Mouse (Mus musculus) megakaryocyte, adult 5-6 weeks (primary cell): ENCODE measurements around the gene Fabp6. TPM values are rescaled to one million over a fixed set of nuclear protein-coding genes. Genes with fewer than 3 reads are reported as not detected.

Experiments
- ATAC-seq: 2 replicates; pipeline ENCODE4 v1.8.0; 2016; ENCODE audit warnings: mild to moderate bottlenecking, inconsistent platforms; ENCODE audit not compliant: poor library complexity, severe bottlenecking
- total RNA-seq, 2 experiments: library from RNA; stranded (forward) in 1 of 2; stranded (reverse) in 1 of 2; fragments of 153-499, 151-499 nt in 1 of 2; fragments of 221-1000, 200-1000 nt in 1 of 2; gene quantifications; 2 replicates each; pipeline versions ENCODE4 v1.2.3 to v1.2.4; 2015 to 2017

Fabp6 gene
- total RNA-seq, 2 experiments from 2014 or later = not detected

- ATAC-seq = no peak
Measured at GRCm38 (mm10) chr11:43548657-43549435, 52.5 kb downstream of the Fabp6 start.

DNA sequence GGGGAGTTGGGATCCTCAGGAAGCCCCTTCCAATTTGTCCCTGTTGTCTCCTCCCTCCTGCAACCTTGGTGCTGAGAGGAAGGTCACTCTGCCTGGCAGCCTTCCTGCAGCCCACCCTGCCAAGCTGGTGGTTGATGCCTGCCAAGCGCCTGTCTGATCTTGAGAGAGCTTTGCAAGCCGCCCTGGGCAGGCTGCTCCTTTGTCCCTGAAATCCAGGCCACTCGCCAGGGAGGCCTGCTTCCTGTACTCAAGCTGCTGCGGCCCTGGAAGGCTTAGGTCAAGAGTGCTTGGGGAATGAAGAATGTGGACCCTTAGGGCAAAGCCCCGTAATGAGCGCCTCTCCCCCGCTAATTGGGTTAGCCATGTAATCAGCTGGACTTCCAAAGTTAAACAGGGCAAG lies 53.2 kb downstream of the Fabp6 start:
- no peak for ATAC-seq

GRCm38 (mm10) chr11:43546678-43547077 lies 54.7 kb downstream of the Fabp6 start:
- ATAC-seq = no peak

Other genes starting within 250 kb of the Fabp6 start
- gene Pttg1, start 175.3 kb downstream of the Fabp6 start, total RNA-seq (2015) = 49.1 and 49.6 TPM in 2 replicates
- gene Pttg1, start 175.3 kb downstream of the Fabp6 start, total RNA-seq (2017) = 40.5 and 44.4 TPM in 2 replicates
- 25.9 and 36.3 TPM in 2 replicates for gene Slu7, start 167.8 kb downstream of the Fabp6 start, total RNA-seq (2015)
- 74.2 and 77.7 TPM in 2 replicates for gene Slu7, start 167.8 kb downstream of the Fabp6 start, total RNA-seq (2017)
- gene C1qtnf2, start 127.3 kb downstream of the Fabp6 start, total RNA-seq (2015) = not detected in 2 replicates
- gene C1qtnf2, start 127.3 kb downstream of the Fabp6 start, total RNA-seq (2017) = not detected in 2 replicates
- not detected in 2 replicates for gene Ccnjl, start 72.8 kb downstream of the Fabp6 start, total RNA-seq (2015)
- gene Ccnjl, start 72.8 kb downstream of the Fabp6 start, total RNA-seq (2017) = not detected in 2 replicates
- not detected in 2 replicates for gene 4933415A04Rik, start 14.5 kb downstream of the Fabp6 start, total RNA-seq (2015)
- gene 4933415A04Rik, start 14.5 kb downstream of the Fabp6 start, total RNA-seq (2017) = not detected in 2 replicates
- gene Pwwp2a, start 80.5 kb upstream of the Fabp6 start, total RNA-seq (2015) = 28.9 and 29.2 TPM in 2 replicates
- gene Pwwp2a, start 80.5 kb upstream of the Fabp6 start, total RNA-seq (2017) = 21.5 and 21.9 TPM in 2 replicates
- gene Ttc1, start 146.5 kb upstream of the Fabp6 start, total RNA-seq (2015) = 32.1 and 37.8 TPM in 2 replicates
- gene Ttc1, start 146.5 kb upstream of the Fabp6 start, total RNA-seq (2017) = 56.4 and 65.2 TPM in 2 replicates